Mouse (Mus musculus): Measurements from ENCODE around the gene Sun2.

GRCm38 (mm10) chr15:79774117-79775027 lies 32.0 kb upstream of the Sun2 start:
- TF ChIP-seq CTCF (IDR thresholded peaks at IDR 0.05; ENCODE audit: extremely low read depth, insufficient read depth, insufficient read length, insufficient replicate concordance) (no peak), POLR2A (IDR thresholded peaks at IDR 0.05; ENCODE audit: low read depth, low read length) (no peak)
